Mouse (Mus musculus): Measurements from ENCODE around the gene Fgfr1op2.
A peak's percentile ranks its signal among the peaks of the same experiment; 100 is the strongest.

The Fgfr1op2 gene

GRCm38 (mm10) chr6:146602601-146603000, 25.6 kb downstream of the Fgfr1op2 start:
- no peak for DNase-seq (ENCODE audit: low read depth in 2 of 2, low spot score in 2 of 2)

GRCm38 (mm10) chr6:146603651-146604050, 26.6 kb downstream of the Fgfr1op2 start:
- no peak for DNase-seq (ENCODE audit: low read depth in 2 of 2, low spot score in 2 of 2)

DNA sequence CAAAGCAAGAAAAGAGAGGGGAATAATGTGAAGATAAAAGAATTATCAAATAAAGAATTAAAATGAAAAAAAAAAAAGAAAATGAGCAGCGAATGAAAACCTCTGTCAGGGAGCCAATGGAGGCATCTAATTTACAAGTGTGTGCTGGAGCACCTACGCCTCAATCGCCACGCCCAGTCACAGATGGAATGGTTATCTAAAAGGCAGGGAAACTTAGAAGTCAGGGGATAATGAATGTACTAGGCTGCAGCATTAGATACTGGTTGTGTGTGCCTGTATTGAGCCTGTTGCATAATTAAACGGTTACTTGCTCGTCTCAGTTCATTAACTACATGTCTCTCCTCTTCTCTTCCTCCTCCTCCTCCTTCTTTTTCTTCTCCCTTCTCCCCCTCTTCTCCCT, 34.4 kb downstream of the Fgfr1op2 start:
- no peak for DNase-seq (ENCODE audit: low read depth in 2 of 2, low spot score in 2 of 2)

GRCm38 (mm10) chr6:146611897-146612296, 34.9 kb downstream of the Fgfr1op2 start:
- DNase-seq (ENCODE audit: low read depth in 2 of 2, low spot score in 2 of 2) = no peak

GRCm38 (mm10) chr6:146612736-146613135, 35.7 kb downstream of the Fgfr1op2 start:
- no peak for DNase-seq (ENCODE audit: low read depth in 2 of 2, low spot score in 2 of 2)

DNA sequence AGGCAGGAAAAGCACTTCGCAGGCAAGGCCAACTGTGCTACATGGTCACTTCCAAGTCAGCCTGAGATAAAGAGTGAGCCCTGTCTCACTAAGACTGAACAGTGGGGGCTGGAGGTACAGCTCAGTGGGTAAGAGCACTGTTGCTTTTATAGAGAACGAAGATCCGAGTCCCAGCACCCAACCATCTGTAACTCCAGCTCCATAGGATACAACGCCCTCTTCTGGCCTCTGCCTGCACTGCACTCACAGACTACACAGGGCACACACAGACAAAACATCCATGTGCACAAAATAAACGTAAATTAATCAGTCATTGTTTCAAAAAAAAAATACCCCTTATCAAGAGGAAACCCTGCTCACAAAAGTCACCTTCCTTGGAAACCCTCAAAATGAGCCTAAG, 36.9 kb downstream of the Fgfr1op2 start:
- no peak for DNase-seq (ENCODE audit: low read depth in 2 of 2, low spot score in 2 of 2)

DNA sequence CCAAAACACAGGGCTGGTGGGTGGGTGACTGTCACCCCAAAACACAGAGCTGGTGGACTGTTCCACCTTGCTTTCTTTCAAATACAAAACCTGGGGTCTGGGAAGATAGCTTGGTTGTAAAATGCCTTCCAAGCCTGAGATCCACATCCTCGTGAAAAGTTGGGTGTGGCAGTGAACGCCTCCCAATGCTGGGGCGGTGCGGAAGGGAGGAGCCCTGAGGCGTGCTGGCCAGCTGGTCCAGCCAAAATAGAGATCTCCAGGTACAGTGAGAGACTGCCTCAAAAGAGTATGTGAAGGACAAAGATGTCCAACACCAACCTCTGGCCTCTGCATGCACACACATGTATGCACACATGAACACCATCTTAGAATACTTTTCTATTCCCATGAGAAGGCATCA, 37.5 kb downstream of the Fgfr1op2 start:
- no peak for DNase-seq (ENCODE audit: low read depth in 2 of 2, low spot score in 2 of 2)

- no peak for DNase-seq (ENCODE audit: low read depth in 2 of 2, low spot score in 2 of 2)
These were observed 38.9 kb downstream of the Fgfr1op2 start for GRCm38 (mm10) chr6:146615891-146616290.

DNA sequence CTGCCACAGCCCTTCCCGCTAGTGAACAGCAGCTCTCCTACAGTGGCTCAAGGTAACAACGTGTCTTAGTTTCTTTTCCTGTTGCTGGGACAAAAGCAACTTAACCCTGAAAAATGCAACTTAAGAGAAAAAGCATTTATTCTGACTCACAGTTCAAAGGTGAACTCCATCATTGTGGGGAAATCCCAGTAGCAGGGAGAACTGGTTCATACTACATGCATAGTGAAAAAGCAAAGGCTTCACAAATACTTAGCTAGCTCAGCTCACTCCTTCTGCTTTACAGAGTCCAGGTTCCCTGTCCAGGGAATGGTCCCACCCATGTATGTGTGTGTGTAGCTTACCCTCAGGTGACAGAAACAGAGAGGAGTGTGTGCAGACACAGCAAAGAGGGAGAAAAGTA, 39.7 kb downstream of the Fgfr1op2 start:
- no peak for DNase-seq (ENCODE audit: low read depth in 2 of 2, low spot score in 2 of 2)

DNA sequence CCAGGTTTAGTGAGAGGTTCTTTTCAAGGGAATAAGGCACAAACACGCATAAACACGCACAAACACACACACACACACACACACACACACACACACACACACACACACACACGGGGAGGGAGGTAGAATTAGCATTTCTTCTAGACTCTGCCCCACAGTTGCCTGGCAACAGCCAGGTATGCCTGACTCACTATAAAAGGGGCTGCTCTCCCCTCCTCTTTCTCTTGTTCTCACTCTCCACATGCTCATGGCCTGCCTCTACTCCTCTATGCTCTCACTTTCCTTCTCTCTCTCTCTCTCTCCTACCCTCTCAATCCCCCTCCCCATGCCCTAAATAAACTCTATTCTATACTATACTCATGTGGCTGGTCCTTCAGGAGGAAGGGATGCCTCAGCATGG, 51.1 kb downstream of the Fgfr1op2 start:
- DNase-seq (ENCODE audit: low read depth in 2 of 2, low spot score in 2 of 2) = no peak

DNA sequence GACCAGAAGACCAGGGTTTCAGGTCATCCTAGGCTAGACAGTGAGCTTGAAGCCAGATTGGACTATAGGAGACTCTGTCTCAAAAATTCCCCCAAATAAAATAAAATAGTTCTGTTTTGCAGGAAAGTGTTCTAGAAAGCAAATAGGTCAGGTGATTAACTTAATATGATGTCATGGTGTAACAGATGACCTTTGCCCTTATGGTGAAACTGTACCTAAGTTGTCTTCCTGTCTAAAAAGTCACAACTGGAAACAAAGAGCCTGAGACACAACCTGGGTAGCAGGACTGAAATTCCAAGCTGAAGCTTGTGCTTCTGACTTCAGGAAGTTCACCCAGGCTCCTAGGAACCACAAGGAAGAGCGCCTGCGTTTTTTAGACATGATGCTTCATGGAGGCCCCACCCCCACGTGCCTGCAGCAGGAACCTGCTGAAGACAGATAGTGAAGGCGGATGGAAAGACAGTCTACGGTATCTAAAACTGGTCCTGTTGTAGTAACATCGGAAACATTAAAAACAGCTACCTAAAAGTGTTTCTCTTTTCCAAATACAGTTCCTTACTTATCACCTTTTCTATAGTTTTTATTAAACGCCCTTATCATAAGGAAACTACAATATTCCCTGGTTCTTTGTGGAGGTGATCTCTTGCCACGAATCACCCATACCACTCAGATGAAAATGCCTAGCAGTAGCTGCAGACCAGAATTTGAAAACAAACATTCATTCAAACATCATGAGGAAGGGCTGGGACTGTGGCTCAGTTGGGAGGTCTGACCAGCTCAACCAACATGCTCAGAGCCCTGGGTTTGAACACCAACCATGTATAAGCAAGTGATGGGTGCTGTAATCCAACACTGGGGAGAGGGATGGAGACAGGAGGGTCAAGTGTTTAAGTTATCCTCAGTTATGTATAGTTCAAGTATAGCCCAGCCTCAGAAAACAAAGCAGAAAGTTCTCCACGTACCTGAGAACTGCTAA, 53.1 kb downstream of the Fgfr1op2 start:
- DNase-seq (ENCODE audit: low read depth in 2 of 2, low spot score in 2 of 2) = no peak

DNA sequence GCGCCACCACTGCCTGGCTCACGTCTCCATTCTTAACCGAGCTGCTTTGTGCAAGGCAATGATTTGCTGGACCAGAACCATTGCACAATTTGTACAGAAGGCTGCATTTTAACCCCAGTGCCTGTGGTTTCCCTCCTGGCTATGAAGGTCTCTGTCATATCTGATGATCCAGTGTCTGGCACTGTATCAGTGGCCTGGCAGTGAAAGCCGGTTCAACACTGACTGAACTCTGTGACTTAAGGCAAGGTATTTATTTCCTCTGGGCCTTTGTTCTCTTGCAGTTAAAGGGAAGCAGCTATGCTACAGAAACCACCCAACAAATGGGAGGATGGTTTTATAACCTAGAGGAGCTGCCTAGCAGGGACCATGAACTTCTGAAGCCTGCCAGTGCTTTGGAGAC, 54.0 kb downstream of the Fgfr1op2 start:
- DNase-seq (ENCODE audit: low read depth in 2 of 2, low spot score in 2 of 2) = no peak

- no peak for DNase-seq (ENCODE audit: low read depth in 2 of 2, low spot score in 2 of 2)
These were observed 54.8 kb downstream of the Fgfr1op2 start for GRCm38 (mm10) chr6:146631847-146632246.

DNA sequence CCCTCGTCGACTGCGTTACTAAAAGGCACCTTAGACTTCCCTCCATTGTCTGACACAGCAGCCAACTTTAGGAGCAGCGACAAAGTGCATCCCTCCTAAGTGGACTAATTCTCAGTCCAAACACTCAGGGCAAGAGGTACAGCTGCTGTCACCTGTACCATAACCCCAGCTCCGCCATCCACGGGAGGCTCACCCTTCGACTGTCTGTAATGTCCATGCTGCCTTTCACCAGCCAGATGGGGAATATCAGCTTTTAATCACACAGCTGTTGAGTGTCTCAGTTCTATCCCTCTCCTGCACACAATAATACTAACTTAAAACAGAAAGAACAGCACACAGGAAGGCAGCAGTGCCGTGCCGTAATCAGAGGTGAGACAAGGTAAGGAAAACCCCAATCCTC, 55.4 kb downstream of the Fgfr1op2 start:
- DNase-seq (ENCODE audit: low read depth in 2 of 2, low spot score in 2 of 2) = no peak

DNA sequence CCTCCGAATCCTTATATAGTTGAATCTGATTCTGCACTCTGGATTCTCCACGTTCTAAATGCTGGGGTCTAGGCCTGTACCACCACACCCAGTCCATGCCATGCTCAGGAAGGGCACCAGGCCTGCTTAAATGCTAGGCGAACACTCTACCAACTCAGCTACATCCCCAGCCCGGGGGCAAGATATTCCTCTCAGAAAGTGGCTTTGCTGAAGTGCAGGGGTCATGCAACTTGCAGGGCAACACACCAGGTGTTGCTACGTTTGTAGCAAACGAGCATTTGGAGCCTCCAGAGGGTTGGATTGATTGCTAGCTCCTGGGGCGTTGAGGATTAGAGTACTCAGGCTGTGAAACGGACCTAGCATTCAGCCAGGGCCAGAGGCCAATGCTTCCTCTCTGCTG, 56.1 kb downstream of the Fgfr1op2 start:
- DNase-seq (ENCODE audit: low read depth in 2 of 2, low spot score in 2 of 2) = no peak

DNA sequence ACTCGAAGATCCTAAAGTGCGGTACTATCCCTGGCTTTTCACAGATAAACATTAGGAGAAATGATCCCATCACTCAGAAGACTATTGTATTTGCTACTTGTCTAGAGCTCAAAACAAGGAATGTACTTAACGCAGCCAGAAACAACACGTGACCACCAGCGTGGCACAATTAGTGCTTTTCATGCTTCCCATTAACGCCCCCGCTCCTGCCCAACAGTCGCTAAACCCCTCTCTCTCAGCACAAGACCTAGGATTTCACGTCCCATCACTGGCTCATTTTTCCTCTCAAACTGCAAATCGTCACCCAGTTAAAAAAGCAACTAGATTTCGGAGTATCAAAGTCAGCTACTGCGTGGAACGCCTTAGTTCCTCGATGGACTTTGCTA, 56.6 kb downstream of the Fgfr1op2 start:
- no peak for DNase-seq (ENCODE audit: low read depth in 2 of 2, low spot score in 2 of 2)

- DNase-seq (ENCODE audit: low read depth in 2 of 2, low spot score in 2 of 2) = peak; percentile 43 to 49
These were observed 57.2 kb downstream of the Fgfr1op2 start for GRCm38 (mm10) chr6:146634015-146634722.

DNA sequence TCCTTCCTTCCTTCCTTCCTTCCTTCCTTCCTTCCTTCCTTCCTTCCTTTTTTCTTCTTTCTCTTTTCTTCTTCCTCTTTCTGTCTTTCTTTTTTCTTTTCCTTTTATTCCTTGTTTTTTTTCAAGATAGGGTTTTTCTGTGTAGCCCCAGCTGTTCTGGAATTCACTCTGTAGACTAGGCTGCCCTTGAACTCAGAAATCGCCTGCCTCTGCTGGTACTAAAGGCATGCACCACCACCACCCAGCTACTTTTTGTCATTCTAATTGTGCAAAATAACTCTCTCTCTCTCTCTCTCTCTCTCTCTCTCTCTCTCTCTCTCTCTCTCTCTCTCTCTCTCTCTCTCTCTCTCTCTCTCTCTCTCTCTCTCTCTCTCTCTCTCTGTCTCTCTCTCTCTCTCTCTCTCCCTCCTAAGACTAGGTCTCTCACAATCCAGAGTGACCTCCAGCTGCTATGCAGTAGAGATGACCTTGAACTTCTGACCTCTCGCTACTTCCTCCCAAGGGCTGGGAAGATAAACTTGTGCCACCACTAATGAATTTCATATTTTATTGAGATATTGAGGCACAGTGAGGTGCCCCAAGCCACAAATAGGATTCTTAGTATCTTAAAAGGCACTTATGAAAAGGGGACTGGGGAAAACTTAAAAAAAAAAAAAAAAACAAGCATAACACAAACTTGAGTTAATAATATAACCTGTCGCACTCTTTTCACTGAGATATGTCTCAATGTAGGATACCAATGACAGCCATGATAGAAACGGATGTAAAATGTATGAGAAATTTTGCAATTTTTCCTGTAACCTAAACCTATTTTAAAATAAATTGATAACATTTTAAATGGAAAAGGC, 58.0 kb downstream of the Fgfr1op2 start:
- no peak for DNase-seq (ENCODE audit: low read depth in 2 of 2, low spot score in 2 of 2)

DNA sequence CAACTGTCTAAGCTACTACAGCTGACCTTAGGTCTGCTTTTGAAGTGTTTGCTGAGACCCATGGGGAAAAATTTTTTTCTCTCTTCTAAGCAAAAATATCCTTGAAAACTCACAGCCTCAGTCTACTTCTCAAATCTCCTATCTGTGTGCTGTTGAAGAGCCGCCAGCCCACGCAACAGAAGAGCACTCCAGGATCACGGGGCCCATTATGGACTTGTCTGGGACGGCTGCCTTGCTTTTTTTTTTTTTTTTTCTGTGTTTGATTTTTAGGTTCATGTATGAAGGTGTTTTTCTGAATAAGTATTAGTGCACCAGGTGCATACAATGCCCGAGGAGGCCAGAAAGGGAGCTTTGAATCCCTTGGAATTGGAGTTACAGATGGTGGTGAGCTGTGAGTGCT, 59.5 kb downstream of the Fgfr1op2 start:
- no peak for DNase-seq (ENCODE audit: low read depth in 2 of 2, low spot score in 2 of 2)

GRCm38 (mm10) chr6:146640068-146640965, 63.3 kb downstream of the Fgfr1op2 start:
- no peak for DNase-seq (ENCODE audit: low read depth in 2 of 2, low spot score in 2 of 2)
